Mouse (Mus musculus) liver, postnatal 0 days (tissue): ENCODE results near the gene Zbtb20. TPM values are rescaled to one million over a fixed set of nuclear protein-coding genes. Genes with fewer than 3 reads are reported as not detected.

ENCODE experiments used
- ATAC-seq: fragments of 200-750 bp; cut with Nextera tagmentation; 2 replicates; pipeline ENCODE4 v1.8.0; 2017; ENCODE audit warnings: mild to moderate bottlenecking, moderate library complexity
- DNase-seq: peaks from one replicate; pipeline ENCODE4 v3.0.0-alpha.2; 2016
- H3K27ac ChIP-seq: fragments of 300-500 bp; sonication (generic); 2 replicates; pipeline ENCODE4 v1.5.1; 2014; ENCODE audit warnings: antibody characterized with exemption, moderate library complexity, mild to moderate bottlenecking, low read depth
- H3K27me3 ChIP-seq: fragments of 300-500 bp; sonication (generic); 2 replicates; pipeline ENCODE4 v1.6.1; 2014; ENCODE audit warnings: low read length, control low read depth, mixed read lengths; ENCODE audit not compliant: insufficient read depth
- H3K36me3 ChIP-seq: fragments of 300-500 bp; sonication (generic); replicated peaks from 2 replicates; pipeline ENCODE4 v1.6.1; 2014; ENCODE audit warnings: mild to moderate bottlenecking, control low read depth, low read length, moderate library complexity, mixed read lengths; ENCODE audit not compliant: insufficient read depth
- H3K4me1 ChIP-seq: fragments of 300-500 bp; sonication (generic); 2 replicates; pipeline ENCODE4 v1.6.1; 2014; ENCODE audit warnings: antibody characterized with exemption, mild to moderate bottlenecking, control low read depth; ENCODE audit not compliant: insufficient read depth
- H3K4me2 ChIP-seq: fragments of 300-500 bp; sonication (generic); 2 replicates; pipeline ENCODE4 v1.6.1; 2014; ENCODE audit warnings: low read depth, mild to moderate bottlenecking, low read length, moderate library complexity, mixed read lengths
- H3K4me3 ChIP-seq: fragments of 300-500 bp; sonication (generic); 2 replicates; pipeline ENCODE4 v1.5.1; 2014; ENCODE audit warnings: low read depth, low read length
- H3K9ac ChIP-seq: fragments of 300-500 bp; sonication (generic); replicated peaks from 2 replicates; pipeline ENCODE4 v1.6.1; 2014; ENCODE audit warnings: mild to moderate bottlenecking, moderate library complexity
- H3K9me3 ChIP-seq: fragments of 300-500 bp; sonication (generic); 2 replicates; pipeline ENCODE4 v1.6.1; 2016; ENCODE audit warnings: mild to moderate bottlenecking, control low read depth, low read length, mixed read lengths
- CTCF ChIP-seq: sonication (generic); IDR thresholded peaks from 2 replicates; pipeline ENCODE4 v1.5.1; 2016; ENCODE audit warnings: antibody characterized with exemption, low read depth
- EP300 ChIP-seq: IDR thresholded peaks from 2 replicates; pipeline ENCODE4 v1.6.1; 2016; ENCODE audit warnings: antibody characterized with exemption, low read depth, mild to moderate bottlenecking
- WGBS: fragments of 180-500 bp; shearing (Covaris S2); extraction: QIAGEN DNeasy Blood & Tissue Kit; methylation state at CpG from one replicate; pipeline ENCODE4 v1.1.7; 2014; ENCODE audit not compliant: insufficient replicate concordance; 5-methylcytosine and 5-hydroxymethylcytosine counted together
- polyA plus RNA-seq: library from polyadenylated mRNA; unstranded; fragments of >200 nt; fragmentation: Nextera tagmentation; extraction: Ambion mirVana; gene quantifications from 2 replicates; pipeline ENCODE4 v1.2.1, GENCODE M21; 2015

Zbtb20 gene
- polyA plus RNA-seq, 1 experiment from 2014 or later = 9.2 TPM

DNA sequence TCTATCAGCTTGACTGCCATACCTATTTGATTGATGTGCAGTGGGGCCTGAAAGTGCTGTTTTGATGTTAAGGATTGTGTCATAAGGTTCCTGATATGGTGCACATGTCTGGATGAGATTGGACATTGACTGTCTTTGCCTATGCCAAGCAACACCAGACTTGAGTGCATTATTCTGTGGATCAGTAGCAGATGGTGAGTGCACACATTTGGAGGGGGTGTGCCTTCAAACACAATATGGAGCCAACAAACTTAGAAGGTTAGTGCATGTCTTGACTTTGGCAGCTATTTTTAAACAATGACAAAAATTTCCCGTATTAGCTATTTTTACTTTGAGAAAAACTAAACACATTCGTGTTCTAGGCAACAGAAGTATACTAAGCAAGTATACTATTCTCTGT, 299.1 kb downstream of the Zbtb20 start:
- no peak overlapping the region for H3K27ac ChIP-seq

DNA sequence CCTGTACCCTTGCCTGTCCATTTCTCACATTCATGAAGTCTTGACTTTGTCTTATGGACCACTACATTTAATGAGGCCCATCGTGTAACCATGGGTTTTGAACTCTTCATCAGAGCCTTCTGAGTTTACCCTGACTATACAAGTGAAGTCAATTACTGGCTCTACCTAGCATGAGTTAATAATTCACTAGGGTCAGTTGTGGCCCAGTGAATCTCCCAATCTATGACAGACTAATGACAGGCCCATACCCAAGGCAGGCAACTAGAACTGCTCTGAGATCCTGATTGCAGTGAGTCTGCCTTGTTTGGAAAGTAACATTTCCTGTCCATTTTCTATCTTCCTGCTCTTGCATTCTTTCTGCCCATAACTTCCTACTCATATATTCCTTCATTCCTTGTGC, 305.4 kb downstream of the Zbtb20 start:
- DNase-seq (no peak), ATAC-seq (no peak)
- Histone ChIP-seq H3K36me3 (no peaks in the 10 kb centered on the region), H3K27me3 (no peaks in the 10 kb centered on the region), H3K9me3 (no peaks in the 10 kb centered on the region), H3K27ac (no peak overlapping the region), H3K4me2 (no peak overlapping the region), H3K4me1 (no peaks in the 10 kb centered on the region), H3K4me3 (no peak overlapping the region), H3K9ac (no peak overlapping the region)
- TF ChIP-seq EP300 (no peak), CTCF (no peak)
- WGBS = 75% methylated on average over 1 of the region's 1 CpGs

More for the DNA sequence above, 299.1 kb downstream of the Zbtb20 start:
- H3K27me3 ChIP-seq = no peaks in the 10 kb centered on the region
- H3K36me3 ChIP-seq = no peaks in the 10 kb centered on the region
- 81% methylated on average over 2 of the region's 2 CpGs for WGBS
- TF ChIP-seq CTCF (no peak), EP300 (no peak)
- H3K4me3 ChIP-seq = no peak overlapping the region
- no peaks in the 10 kb centered on the region for H3K9me3 ChIP-seq
- no peak for DNase-seq
- H3K4me1 ChIP-seq = no peaks in the 10 kb centered on the region
- no peak overlapping the region for H3K9ac ChIP-seq
- ATAC-seq = no peak
- H3K4me2 ChIP-seq = no peak overlapping the region

DNA sequence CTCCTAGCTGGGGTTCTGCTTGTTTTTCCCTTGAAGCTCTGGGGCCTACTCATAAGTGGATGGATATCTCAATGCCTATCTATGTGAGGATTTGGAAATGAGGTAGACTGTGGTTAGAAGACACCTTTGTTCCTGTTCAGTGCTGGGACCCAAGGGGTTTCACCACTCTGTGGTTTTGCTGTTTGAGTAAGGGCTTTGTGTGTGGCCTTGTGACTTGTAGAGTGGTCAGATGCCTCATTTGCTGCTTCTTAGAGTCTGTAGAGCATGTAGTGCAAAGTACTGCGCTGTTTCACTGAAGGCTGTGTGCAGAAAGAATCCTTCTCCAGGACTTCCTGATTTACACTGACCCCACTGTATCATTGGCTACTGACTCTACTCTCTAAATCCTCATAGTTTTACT, 314.7 kb downstream of the Zbtb20 start:
- Histone ChIP-seq H3K36me3 (no peaks in the 10 kb centered on the region), H3K4me2 (no peak overlapping the region), H3K4me3 (no peak overlapping the region), H3K9me3 (no peaks in the 10 kb centered on the region), H3K27me3 (no peaks in the 10 kb centered on the region), H3K27ac (no peak overlapping the region), H3K4me1 (no peaks in the 10 kb centered on the region), H3K9ac (no peak overlapping the region)
- 72% methylated on average over 1 of the region's 1 CpGs for WGBS
- ATAC-seq = peak; percentile 66
- TF ChIP-seq CTCF = no peak
- no peak for TF ChIP-seq EP300
- DNase-seq = peak; percentile 14

DNA sequence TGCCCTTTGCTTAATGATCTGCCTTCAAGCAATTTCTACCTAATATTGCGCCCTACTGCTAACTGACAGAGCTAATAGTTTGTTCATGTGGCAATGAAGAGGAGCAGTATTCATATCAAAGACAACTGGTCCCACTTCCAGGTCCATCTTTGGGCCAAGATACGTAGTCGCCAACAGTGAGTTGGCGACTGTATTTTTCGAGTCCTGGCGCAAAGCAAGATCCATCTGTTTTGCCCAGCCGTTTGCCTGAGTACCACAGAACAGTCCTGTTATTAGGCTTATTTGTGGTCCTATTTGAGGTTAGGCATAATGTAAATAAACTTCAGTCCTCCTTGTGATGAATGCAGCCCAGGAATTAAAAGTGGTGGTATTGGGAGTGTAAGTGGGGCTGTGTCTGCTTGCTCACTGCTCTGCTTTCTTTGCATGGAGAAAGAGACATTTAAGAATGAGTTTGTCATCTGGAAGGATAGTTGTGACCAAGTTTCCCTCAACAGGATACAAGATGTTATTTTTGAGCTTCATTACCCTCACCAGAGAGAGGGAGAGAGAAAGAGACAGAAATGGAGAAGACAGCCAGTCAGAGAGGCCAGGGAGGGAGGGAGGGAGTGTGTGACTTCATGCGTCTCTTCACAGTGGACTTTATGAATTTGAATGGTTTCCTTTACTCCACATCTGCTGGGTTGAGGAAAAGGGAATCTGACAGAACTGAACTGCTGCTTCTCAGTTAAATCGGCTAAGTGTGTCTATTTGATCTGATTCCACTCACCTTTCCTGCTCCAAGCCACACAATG, 315.6 kb downstream of the Zbtb20 start:
- Histone ChIP-seq H3K27ac (no peak overlapping the region), H3K27me3 (no peaks in the 10 kb centered on the region), H3K4me2 (no peak overlapping the region), H3K9ac (no peak overlapping the region), H3K9me3 (no peaks in the 10 kb centered on the region), H3K4me1 (no peaks in the 10 kb centered on the region), H3K36me3 (no peaks in the 10 kb centered on the region), H3K4me3 (no peak overlapping the region)
- DNase-seq = no peak
- WGBS = 83% methylated on average over 9 of the region's 9 CpGs
- TF ChIP-seq CTCF = no peak
- TF ChIP-seq EP300 = no peak
- no peak for ATAC-seq

DNA sequence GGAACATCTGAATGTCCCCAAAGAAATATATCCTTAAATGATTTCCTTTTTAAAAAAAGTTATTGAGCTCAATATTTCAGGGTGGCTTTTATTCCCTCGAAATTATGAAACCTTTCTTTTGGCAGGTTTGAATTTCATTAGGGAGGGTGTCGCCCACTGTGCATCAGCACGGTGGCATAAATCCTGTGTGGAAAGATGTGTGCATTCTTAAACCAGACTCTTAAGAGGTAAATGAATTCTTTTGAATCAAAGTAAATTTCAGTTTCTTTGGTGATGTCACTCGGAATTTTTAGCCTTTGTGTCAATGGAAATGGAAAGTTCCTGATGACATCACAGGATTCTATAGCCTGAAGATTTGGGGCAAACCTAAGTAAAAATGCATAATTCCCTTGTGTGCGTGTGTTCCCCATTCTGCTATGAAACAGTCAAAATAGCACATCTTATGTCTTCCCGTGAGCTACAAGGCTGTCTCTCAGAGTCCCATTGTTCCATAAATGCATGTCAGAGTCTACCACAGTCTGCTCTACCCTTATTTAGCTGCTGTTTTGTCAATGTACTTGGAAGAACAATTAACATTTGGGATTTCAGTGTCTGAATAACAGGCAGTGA, 318.1 kb downstream of the Zbtb20 start:
- no peak overlapping the region for H3K4me2 ChIP-seq
- no peak for ATAC-seq
- H3K4me1 ChIP-seq = no peaks in the 10 kb centered on the region
- DNase-seq = no peak
- no peaks in the 10 kb centered on the region for H3K27me3 ChIP-seq
- no peak overlapping the region for H3K4me3 ChIP-seq
- no peaks in the 10 kb centered on the region for H3K9me3 ChIP-seq
- H3K27ac ChIP-seq = no peak overlapping the region
- no peak overlapping the region for H3K9ac ChIP-seq
- H3K36me3 ChIP-seq = no peaks in the 10 kb centered on the region
- WGBS = 72% methylated on average over 6 of the region's 6 CpGs
- TF ChIP-seq CTCF = no peak
- TF ChIP-seq EP300 = no peak

DNA sequence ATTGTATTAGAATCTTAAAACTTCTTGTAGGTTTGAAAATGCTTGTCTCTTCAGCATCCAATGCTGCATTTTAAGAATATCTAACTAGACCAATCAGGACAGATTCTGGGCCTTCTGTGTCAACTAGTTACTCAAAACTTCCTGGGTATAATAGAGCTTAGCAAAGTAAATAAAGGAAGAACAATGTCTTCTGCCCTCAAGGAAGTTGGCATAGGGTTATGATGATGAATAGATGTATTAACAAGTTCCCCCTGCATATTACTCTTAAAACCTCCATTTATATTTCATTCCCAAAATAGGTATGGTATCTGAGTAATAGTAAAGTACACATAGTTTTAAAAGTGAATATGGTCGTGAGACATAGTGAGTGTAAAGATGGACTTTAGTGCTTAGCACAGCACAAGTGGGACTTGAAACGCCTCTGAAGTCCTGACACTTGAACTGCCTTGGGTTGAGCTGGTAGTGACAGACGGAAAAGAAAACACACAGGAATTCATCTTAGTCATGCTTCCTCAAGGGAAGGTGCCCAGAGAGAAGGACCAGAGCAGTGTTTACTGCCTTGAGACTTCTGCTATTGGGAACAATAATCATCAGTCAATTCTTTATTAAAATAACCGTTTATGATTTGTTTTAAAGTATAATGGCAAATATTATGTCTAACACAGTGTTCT, 341.8 kb downstream of the Zbtb20 start:
- H3K9me3 ChIP-seq = no peaks in the 10 kb centered on the region
- TF ChIP-seq EP300 = no peak
- TF ChIP-seq CTCF = no peak
- H3K4me3 ChIP-seq = no peak overlapping the region
- no peak overlapping the region for H3K9ac ChIP-seq
- DNase-seq = no peak
- no peak overlapping the region for H3K27ac ChIP-seq
- WGBS = 47% methylated on average over 4 of the region's 4 CpGs
- H3K4me2 ChIP-seq = no peak overlapping the region
- ATAC-seq = no peak
- H3K4me1 ChIP-seq = no peaks in the 10 kb centered on the region
- H3K27me3 ChIP-seq = no peaks in the 10 kb centered on the region
- no peaks in the 10 kb centered on the region for H3K36me3 ChIP-seq
